Mouse (Mus musculus): ENCODE measurements around the gene Col4a2.

- no peak for TF ChIP-seq POLR2A (IDR thresholded peaks at IDR 0.05; ENCODE audit: borderline replicate concordance, extremely low read depth, insufficient read depth, insufficient read length, poor library complexity, severe bottlenecking)
- no peak for TF ChIP-seq CTCF (IDR thresholded peaks at IDR 0.05; ENCODE audit: borderline replicate concordance, extremely low read depth, insufficient read depth, insufficient read length)
Observed at GRCm38 (mm10) chr8:11382933-11383332, 70.3 kb downstream of the Col4a2 start.

Measured in brain, embryonic 14.5 days (tissue).